Mouse (Mus musculus): ENCODE results near the gene Glis3.

- no peak for TF ChIP-seq CTCF (IDR thresholded peaks at IDR 0.05; ENCODE audit: insufficient read depth, low read length)
- TF ChIP-seq POLR2A (IDR thresholded peaks at IDR 0.05; ENCODE audit: borderline replicate concordance, extremely low read depth, low read depth, low read length): no peak
Measured at GRCm38 (mm10) chr19:28478055-28478454, 201.8 kb downstream of the Glis3 start.

Data from lung, adult 2 months (tissue).